Mouse (Mus musculus) ZHBTc4 (cell line): ENCODE measurements around the gene Inafm1.
"Not testable (repeated sequence)": the region's sequence is repeated elsewhere in the genome, so short reads cannot be mapped to it uniquely, and the experiment has no call there.

Experiments used
- DNase-seq: peaks from one replicate; pipeline ENCODE4 v3.0.0-alpha.2; 2011; ENCODE audit warnings: low read depth, low spot score

Inafm1 gene

GRCm38 (mm10) chr7:16297616-16298015, 24.2 kb upstream of the Inafm1 start:
- no peak for DNase-seq

GRCm38 (mm10) chr7:16296766-16297390, 23.5 kb upstream of the Inafm1 start:
- peak; percentile 95 for DNase-seq

GRCm38 (mm10) chr7:16296146-16296545, 22.7 kb upstream of the Inafm1 start:
- no peak for DNase-seq

GRCm38 (mm10) chr7:16295321-16295900, 22.0 kb upstream of the Inafm1 start:
- DNase-seq, result peak; percentile 86

GRCm38 (mm10) chr7:16294837-16295236, 21.4 kb upstream of the Inafm1 start:
- peak; percentile 94 for DNase-seq

GRCm38 (mm10) chr7:16294346-16294745, 20.9 kb upstream of the Inafm1 start:
- no peak for DNase-seq

GRCm38 (mm10) chr7:16287791-16288190, 14.4 kb upstream of the Inafm1 start:
- DNase-seq, result no peak

GRCm38 (mm10) chr7:16287016-16287415, 13.6 kb upstream of the Inafm1 start:
- no peak for DNase-seq

- peak; percentile 99 for DNase-seq
Measured at GRCm38 (mm10) chr7:16286026-16286961, 12.9 kb upstream of the Inafm1 start, which contains the start of gene Ccdc9. TSS of gene Ccdc9 (minus strand) at chr7:16286795.

GRCm38 (mm10) chr7:16285450-16286025, 12.1 kb upstream of the Inafm1 start:
- peak; percentile 92 for DNase-seq

GRCm38 (mm10) chr7:16284904-16285303, 11.5 kb upstream of the Inafm1 start:
- DNase-seq, result no peak

- DNase-seq, result no peak
Measured at GRCm38 (mm10) chr7:16284001-16284400, 10.6 kb upstream of the Inafm1 start.

- DNase-seq, result no peak
Measured at GRCm38 (mm10) chr7:16282334-16282733, 8.9 kb upstream of the Inafm1 start.

- no peak for DNase-seq
Measured at GRCm38 (mm10) chr7:16280721-16281120, 7.3 kb upstream of the Inafm1 start.

GRCm38 (mm10) chr7:16274922-16275890, 1.8 kb upstream of the Inafm1 start:
- no peak for DNase-seq

GRCm38 (mm10) chr7:16273766-16274140, 336 bp upstream of the Inafm1 start:
- DNase-seq, result peak; percentile 90

GRCm38 (mm10) chr7:16272681-16273080, 736 bp downstream of the Inafm1 start:
- peak; percentile 79 for DNase-seq

- DNase-seq, result no peak
Measured at GRCm38 (mm10) chr7:16271139-16271538, 2.3 kb downstream of the Inafm1 start.

GRCm38 (mm10) chr7:16266593-16266992, 6.8 kb downstream of the Inafm1 start:
- DNase-seq, result not testable (repeated sequence)

GRCm38 (mm10) chr7:16265856-16266255, 7.6 kb downstream of the Inafm1 start:
- no peak for DNase-seq

- DNase-seq, result no peak
Measured at GRCm38 (mm10) chr7:16263843-16264242, 9.6 kb downstream of the Inafm1 start.
